Mouse (Mus musculus): Measurements from ENCODE around the gene Ms4a1. TPM values are rescaled to one million over a fixed set of nuclear protein-coding genes. Genes with fewer than 3 reads are reported as not detected.
"Not testable (repeated sequence)": the region's sequence is repeated elsewhere in the genome, so short reads cannot be mapped to it uniquely, and the experiment has no call there.

Gene Ms4a1
- total RNA-seq (2022) = not detected

- no peak for DNase-seq (ENCODE audit: low spot score in 2 of 2)
These were observed at the start of gene Ms4a1 for GRCm38 (mm10) chr19:11266052-11266845. TSS of gene Ms4a1 (minus strand) at chr19:11266241.

DNA sequence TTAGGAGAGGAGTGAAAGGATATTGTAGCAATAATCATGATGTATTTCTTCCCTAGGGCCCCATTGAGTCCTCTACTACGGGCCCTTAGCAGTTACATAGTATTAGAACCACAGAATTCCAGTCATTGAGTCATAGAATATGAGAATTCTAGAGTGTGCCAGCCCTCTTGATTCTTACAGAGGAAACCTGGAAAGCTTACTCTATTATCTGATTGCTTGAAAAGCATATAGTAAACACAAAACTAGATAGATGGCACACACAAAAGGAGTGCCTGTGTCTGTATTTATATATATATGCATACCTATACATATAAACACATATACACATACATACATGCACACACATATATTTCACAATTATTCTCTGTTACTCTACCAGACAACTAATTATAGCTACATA, 48.3 kb upstream of the Ms4a1 start, which contains the start of gene Ms4a14:
Gene Ms4a14, minus strand, starts transcription at position 101 of the 400 bp plus-strand sequence.
- DNase-seq (ENCODE audit: low spot score in 2 of 2) = no peak

DNA sequence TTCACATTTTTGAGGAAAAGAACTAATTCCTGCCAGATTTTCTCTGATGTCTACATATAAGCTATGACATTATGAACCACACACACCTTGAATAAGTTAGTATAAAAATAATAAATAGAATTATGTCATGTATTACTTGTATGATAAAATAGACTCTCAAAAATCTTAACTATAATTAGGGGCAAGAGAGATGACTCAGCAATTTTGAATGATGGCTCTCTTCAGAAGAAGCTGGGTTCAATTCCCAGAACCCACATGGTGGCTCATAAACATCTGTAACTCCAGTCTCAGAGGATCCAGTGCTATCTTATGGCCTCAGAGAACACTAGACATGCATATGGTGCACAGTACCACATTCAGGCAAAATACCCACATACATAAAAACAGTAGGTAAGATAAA, 42.8 kb upstream of the Ms4a1 start:
- DNase-seq (ENCODE audit: low spot score in 2 of 2) = no peak

- DNase-seq (ENCODE audit: low spot score in 2 of 2) = not testable (repeated sequence)
These were observed 33.5 kb upstream of the Ms4a1 start for GRCm38 (mm10) chr19:11299529-11299928.

GRCm38 (mm10) chr19:11298939-11299338, 32.9 kb upstream of the Ms4a1 start:
- DNase-seq (ENCODE audit: low spot score in 2 of 2) = no peak

- not testable (repeated sequence) for DNase-seq (ENCODE audit: low spot score in 2 of 2)
These were observed 27.6 kb upstream of the Ms4a1 start for GRCm38 (mm10) chr19:11293616-11294015.

DNA sequence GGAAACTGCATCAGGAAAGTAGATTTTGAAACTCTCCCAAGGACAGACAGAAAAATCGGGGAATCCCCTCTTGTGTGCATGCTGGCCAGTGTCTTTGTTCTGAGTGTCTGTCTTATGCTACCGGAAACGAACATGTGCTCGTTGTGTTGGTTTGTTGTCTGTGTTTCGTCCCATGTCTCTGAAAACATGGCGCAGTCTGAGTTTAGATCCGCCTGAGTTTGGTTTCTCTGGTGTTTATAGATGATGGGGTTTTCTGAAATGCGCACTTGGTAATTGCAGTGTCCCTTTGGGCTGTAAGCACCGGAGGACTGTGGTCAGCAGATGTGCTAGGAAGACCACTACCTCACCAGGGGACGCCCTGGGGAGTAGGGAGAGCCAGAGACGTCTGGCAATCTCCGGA, 26.9 kb upstream of the Ms4a1 start:
- no peak for DNase-seq (ENCODE audit: low spot score in 2 of 2)

GRCm38 (mm10) chr19:11283773-11284172, 17.7 kb upstream of the Ms4a1 start, which contains the start of gene Ms4a5:
TSS of gene Ms4a5 (minus strand) at chr19:11283873.
- no peak for DNase-seq (ENCODE audit: low spot score in 2 of 2)

DNA sequence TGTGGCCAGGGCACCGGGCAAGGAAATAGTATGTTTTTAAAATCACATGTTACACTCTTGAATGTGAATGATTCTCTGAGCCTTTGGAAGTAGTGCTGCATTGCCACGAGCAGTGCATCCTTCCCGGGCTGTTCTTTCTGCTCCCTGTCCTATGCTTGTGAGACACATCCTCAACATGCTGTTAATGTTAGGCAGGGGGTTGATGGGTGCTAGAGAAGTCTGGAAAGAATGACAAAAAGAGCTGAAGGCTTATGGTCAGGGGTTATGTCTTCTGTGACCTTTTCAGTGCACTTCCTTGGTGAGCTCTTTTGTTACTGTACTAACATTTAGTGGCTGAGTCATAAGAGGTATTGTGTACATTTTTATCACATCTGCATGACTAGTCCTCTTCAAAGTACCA, 14.2 kb upstream of the Ms4a1 start:
- no peak for DNase-seq (ENCODE audit: low spot score in 2 of 2)

DNA sequence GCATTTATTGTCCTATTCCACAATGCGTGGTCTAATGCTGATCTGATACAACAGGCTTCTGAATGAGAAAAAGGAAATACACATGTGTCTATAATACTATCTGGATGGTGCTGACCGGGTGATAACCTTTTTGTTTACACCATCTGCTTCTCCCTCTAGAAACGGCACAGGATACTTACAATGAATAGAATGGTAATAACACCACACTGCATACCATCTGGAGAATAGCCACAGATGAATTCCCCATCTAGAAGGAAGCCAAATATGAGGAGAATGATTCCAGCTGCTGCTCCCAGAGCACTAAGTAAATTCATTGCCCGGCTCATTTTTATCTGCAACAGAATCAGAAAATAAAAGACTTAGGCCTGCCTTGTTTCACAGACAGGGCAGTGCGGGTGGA, 10.4 kb upstream of the Ms4a1 start:
- DNase-seq (ENCODE audit: low spot score in 2 of 2) = no peak

GRCm38 (mm10) chr19:11266956-11267355, 915 bp upstream of the Ms4a1 start:
- DNase-seq (ENCODE audit: low spot score in 2 of 2) = no peak

DNA sequence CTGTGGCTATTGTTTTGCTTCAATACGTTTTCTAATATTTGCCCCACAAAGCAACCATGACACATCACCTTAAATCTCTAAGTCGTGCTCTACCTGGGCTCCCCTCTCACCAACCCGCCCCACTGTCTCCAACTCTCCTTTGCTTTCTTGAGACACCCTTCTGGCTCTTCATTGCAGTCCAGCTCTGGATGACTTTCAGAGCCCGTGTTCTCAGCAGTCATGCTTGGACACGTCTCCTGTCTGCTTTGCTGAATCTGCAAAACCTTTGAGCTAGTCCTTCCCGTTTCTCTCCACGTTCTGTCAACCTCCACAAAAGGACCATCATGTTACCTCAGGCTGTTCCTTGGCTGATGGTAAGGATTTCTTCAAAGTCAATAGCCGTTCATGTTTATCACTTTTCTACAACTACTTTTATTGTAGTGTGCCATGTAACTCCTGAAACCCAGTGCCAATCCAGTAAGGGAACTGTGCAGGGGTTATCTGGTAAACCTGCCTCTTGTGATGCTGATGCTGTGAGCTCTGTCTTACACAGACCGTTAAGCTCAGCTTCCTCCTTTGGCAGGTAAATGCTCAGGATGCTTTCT, 1.3 kb downstream of the Ms4a1 start:
- no peak for DNase-seq (ENCODE audit: low spot score in 2 of 2)

DNA sequence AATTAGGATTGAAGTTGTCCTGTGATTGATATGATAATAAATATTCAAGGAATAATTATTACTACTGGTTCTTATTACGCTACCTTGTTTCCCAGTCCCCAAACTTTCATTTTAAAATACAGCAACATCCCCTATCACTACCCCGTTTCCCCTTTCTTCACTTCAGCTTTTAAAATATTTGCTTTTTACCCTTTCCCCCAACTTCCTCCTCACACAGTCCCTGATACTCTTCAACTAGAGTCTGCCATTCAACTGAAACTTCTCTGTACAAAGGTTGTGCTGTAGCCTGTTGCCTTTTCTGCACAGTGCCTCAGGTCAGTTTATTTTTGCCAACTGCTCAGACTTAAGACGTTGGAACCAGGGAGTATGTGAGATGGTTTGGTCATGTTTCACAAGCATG, 2.5 kb downstream of the Ms4a1 start:
- no peak for DNase-seq (ENCODE audit: low spot score in 2 of 2)

DNA sequence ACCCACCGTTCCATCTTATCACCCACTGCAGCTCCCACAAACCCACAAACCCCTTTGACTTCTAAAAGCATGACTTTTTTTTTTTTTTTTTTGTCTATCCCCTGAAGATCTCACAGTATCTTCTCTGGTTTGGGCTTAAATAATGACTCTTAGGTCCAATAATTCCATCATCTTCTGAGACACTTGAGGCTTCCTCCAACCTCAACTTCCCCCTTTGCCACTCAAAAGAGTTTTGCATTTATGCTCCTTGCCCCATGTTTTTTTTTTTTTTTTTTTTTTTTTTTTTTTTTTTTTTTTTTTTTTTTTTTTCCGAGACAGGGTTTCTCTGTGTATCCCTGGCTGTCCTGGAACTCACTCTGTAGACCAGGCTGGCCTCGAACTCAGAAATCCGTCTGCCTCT, 3.1 kb downstream of the Ms4a1 start:
- DNase-seq (ENCODE audit: low spot score in 2 of 2) = not testable (repeated sequence)

GRCm38 (mm10) chr19:11261522-11261921, 4.5 kb downstream of the Ms4a1 start:
- no peak for DNase-seq (ENCODE audit: low spot score in 2 of 2)

DNA sequence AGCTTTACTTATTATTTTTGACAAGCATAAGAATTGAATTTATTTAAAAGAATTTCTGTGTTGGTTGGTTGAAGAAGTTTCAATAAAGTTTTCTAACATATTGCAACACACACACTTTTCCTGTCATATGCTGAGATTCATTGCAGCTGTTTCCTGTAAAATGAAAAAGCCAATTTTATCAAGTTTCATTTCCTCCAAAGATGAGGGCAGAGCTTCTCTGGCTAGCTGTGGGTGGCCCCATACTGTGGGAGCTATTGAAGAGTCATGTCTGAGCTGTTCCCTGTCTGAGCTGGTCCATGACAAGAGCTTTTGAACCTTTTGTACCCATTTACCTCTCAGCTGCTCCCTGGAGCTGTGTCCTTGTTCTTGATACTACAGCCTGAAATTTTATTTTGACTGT, 21.8 kb downstream of the Ms4a1 start:
- no peak for DNase-seq (ENCODE audit: low spot score in 2 of 2)

- no peak for DNase-seq (ENCODE audit: low spot score in 2 of 2)
These were observed 23.5 kb downstream of the Ms4a1 start for GRCm38 (mm10) chr19:11242560-11242959.

GRCm38 (mm10) chr19:11235820-11236219, 30.2 kb downstream of the Ms4a1 start:
- DNase-seq (ENCODE audit: low spot score in 2 of 2) = no peak

DNA sequence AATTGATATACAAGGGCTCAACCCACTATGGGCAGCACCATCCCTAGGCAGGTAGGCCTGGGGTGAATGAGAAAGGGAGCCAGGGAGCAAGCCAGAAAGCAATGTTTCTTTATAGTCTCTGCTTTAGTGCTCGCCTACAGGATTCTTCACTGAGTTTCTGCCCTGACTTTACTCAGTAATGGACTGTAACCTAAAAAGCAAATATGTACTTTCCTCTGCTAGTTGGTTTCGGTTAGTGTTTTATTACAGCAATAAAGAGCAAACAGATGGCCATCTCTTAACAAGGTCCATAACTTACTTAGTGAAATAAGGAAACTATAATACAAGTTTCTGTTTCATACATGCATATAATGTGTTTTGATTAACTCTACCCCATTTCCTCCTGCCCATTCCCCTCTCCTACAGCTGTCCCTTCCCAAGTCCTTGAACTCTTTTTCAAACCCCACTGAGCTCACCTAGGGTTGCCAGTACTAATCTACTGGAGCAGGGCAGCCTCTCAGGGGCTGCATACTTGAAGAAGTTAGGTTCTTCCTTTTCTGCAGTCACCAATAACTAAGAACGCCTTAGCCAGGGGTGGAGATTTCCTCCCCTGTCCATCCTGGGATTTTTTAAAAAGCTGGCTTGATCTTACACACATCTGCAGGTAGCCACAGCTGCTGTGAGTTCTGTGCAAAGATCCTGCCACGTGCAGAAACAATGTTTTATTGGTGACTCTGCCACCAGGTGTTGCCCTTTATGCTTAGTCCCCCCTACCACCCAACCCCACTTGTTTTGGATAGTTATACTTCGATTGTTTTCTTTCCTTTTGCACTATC, 30.9 kb downstream of the Ms4a1 start:
- no peak for DNase-seq (ENCODE audit: low spot score in 2 of 2)

- DNase-seq (ENCODE audit: low spot score in 2 of 2) = no peak
These were observed 31.8 kb downstream of the Ms4a1 start for GRCm38 (mm10) chr19:11234244-11234643.

DNA sequence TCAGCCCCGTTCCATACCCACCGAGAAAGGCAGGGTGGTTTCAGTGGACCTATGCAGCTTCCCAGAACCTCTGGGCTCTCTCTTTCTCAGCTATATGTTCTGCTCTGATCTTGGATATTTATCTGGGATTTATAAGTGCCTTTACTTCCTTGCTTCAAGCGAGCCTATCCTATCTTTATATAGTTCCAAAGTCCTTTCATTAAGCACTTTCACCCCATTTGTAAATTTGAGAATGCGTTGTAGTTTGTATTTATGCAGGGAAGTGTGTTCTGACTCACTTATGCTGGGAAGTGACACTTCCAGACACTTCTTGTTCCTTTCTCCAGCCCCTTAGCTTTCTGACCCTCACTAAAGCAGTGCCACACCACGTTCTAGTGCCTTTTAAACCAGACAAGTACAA, 33.7 kb downstream of the Ms4a1 start, which contains the start of gene Ms4a12:
Gene Ms4a12, minus strand, starts transcription at position 101 of the 400 bp plus-strand sequence.
- no peak for DNase-seq (ENCODE audit: low spot score in 2 of 2)

Data from left cerebral cortex, adult 8-10 months (tissue).